Comparison of ENCODE assay signal across 1 mouse cellular context in the genomic region with DNA sequence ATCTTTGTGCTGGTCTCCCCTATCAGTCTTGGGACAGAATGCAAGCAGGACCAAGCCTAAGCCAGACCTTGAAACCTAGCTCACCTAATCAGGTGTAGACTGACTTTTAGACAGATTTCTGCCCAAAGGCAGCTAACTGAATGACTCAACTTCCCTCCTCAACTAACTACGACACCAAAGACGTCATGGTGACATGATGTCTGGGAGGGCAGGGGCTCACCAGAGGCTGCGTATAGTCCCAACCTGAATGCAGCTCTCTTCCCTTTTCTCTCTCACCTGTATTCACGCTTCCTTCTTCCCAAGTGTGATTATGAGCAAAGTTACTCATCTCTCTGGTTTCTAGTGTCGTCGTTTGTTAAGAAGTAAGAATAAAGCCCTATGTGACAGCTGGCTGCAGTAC.
TF ChIP-seq lines count a peak whose summit lies in the region.

No protein-coding gene starts in this region.

TF ChIP-seq in MEL, 35 proteins besides CTCF, POLR2A, EP300 and RAD21 (continued from another document):
- no peak for TF ChIP-seq ELF1 (IDR thresholded peaks at IDR 0.05; ENCODE audit: low read depth, low read length)
- no peak for TF ChIP-seq CHD2 (IDR thresholded peaks at IDR 0.05; ENCODE audit: low read length)
